ENCODE assay signal across 8 mouse cellular contexts in genomic region chr5:105520442-105520965, GRCm38 (mm10). TPM values are rescaled to one million over a fixed set of nuclear protein-coding genes. Genes with fewer than 3 reads are reported as not detected.
DNase-seq lines count a peak whose midpoint lies in the region; ATAC-seq and TF ChIP-seq lines count a peak whose summit lies in the region.

No protein-coding gene starts in this region.

- peak overlapping the region; percentile 98 for H3K4me2 ChIP-seq in kidney, embryonic 16.5 days (replicated peaks; ENCODE audit: low read depth, low read length)
- H3K4me2 ChIP-seq in hindbrain, embryonic 15.5 days = peak overlapping the region; percentile 90
- H3K4me2 ChIP-seq in midbrain, embryonic 15.5 days = peak overlapping the region; percentile 68

- H3K27ac ChIP-seq in kidney, embryonic 16.5 days (ENCODE audit: low read length) = no peak overlapping the region
- H3K27ac ChIP-seq in bone marrow, adult 2 months (ENCODE audit: control insufficient read depth, insufficient read depth, low read depth, low read length, poor library complexity) = no peak overlapping the region
- no peak overlapping the region for H3K27ac ChIP-seq in hindbrain, embryonic 15.5 days (replicated peaks)
- H3K27ac ChIP-seq in midbrain, embryonic 15.5 days = 0 out of 2 replicates have a peak overlapping the region, but pooled peaks have one; percentile 87

- no peak for TF ChIP-seq CTCF in bone marrow, adult 2 months (IDR thresholded peaks at IDR 0.05; ENCODE audit: control insufficient read depth, insufficient read depth, low read length)

- H3K9me3 ChIP-seq in kidney, embryonic 16.5 days (ENCODE audit: low read length) = no peaks in the 10 kb centered on the region
- H3K9me3 ChIP-seq in hindbrain, embryonic 15.5 days = no peaks in the 10 kb centered on the region
- H3K9me3 ChIP-seq in midbrain, embryonic 15.5 days = no peaks in the 10 kb centered on the region

- H3K4me1 ChIP-seq in kidney, embryonic 16.5 days (ENCODE audit: insufficient read depth, low read length) = peaks cover 17% of the 10 kb centered on the region
- no peaks in the 10 kb centered on the region; the same call in 1 of the 2 replicates for H3K4me1 ChIP-seq in bone marrow, adult 2 months (ENCODE audit: control insufficient read depth, insufficient read depth, low read length)
- H3K4me1 ChIP-seq in hindbrain, embryonic 15.5 days (replicated peaks) = peaks cover 24% of the 10 kb centered on the region
- peaks cover 31% of the 10 kb centered on the region for H3K4me1 ChIP-seq in midbrain, embryonic 15.5 days

- H3K4me3 ChIP-seq in kidney, embryonic 16.5 days (ENCODE audit: low read length) = peak overlapping the region; percentile 62
- H3K4me3 ChIP-seq in bone marrow, adult 2 months (replicated peaks; ENCODE audit: control insufficient read depth, low read depth, low read length) = peak overlapping the region; percentile 94
- H3K4me3 ChIP-seq in hindbrain, embryonic 15.5 days = peak overlapping the region; percentile 85
- peak overlapping the region; percentile 89 for H3K4me3 ChIP-seq in midbrain, embryonic 15.5 days

- 0 out of 2 replicates have a peak, but pooled peaks cover 3% of the 10 kb centered on the region for H3K36me3 ChIP-seq in kidney, embryonic 16.5 days (ENCODE audit: insufficient read depth, low read length)
- 0 out of 2 replicates have a peak, but pooled peaks cover 2% of the 10 kb centered on the region for H3K36me3 ChIP-seq in hindbrain, embryonic 15.5 days
- no peaks in the 10 kb centered on the region for H3K36me3 ChIP-seq in midbrain, embryonic 15.5 days (replicated peaks)

- TF ChIP-seq POLR2A in bone marrow, adult 2 months (IDR thresholded peaks at IDR 0.05; ENCODE audit: borderline replicate concordance, control insufficient read depth, low read depth, low read length) = no peak

- no peak for ATAC-seq in kidney, embryonic 16.5 days (ENCODE audit: low FRiP score, low TSS enrichment)
- no peak for ATAC-seq in hindbrain, embryonic 15.5 days (ENCODE audit: low FRiP score, low read depth)
- no peak for ATAC-seq in midbrain, embryonic 15.5 days (replicated peaks)

- 52% methylated on average over 9 of the region's 9 CpGs for WGBS in kidney, embryonic 16.5 days
- WGBS in bone marrow, adult 2 months = 16% methylated on average over 9 of the region's 9 CpGs
- 51% methylated on average over 9 of the region's 9 CpGs for WGBS in hindbrain, embryonic 15.5 days
- WGBS in midbrain, embryonic 15.5 days = 46% methylated on average over 9 of the region's 9 CpGs

- H3K9ac ChIP-seq in kidney, embryonic 16.5 days (replicated peaks; ENCODE audit: low read length) = peak overlapping the region; percentile 71
- H3K9ac ChIP-seq in hindbrain, embryonic 15.5 days = peak overlapping the region; percentile 86; the same call in 1 of the 2 replicates
- H3K9ac ChIP-seq in midbrain, embryonic 15.5 days = peak overlapping the region; percentile 92

- no peak for DNase-seq in kidney, adult 8-10 months
- DNase-seq in cerebellum, adult 11 months = no peak
- no peak for DNase-seq in adrenal gland, adult 2 months
- no peak for DNase-seq in frontal cortex, postnatal 25 days (ENCODE audit: low spot score in 2 of 2)

- H3K27me3 ChIP-seq in kidney, embryonic 16.5 days (ENCODE audit: insufficient read depth, low read length) = no peaks in the 10 kb centered on the region
- no peaks in the 10 kb centered on the region for H3K27me3 ChIP-seq in hindbrain, embryonic 15.5 days
- 0 out of 2 replicates have a peak, but pooled peaks cover 4% of the 10 kb centered on the region for H3K27me3 ChIP-seq in midbrain, embryonic 15.5 days (replicated peaks)

RNA-seq across cellular contexts. Expression of gene Lrrc8c, which starts 1.3 kb away (rescaled TPM):
- polyA plus RNA-seq in kidney, embryonic 16.5 days (2015; fragmentation: Nextera tagmentation; extraction: Ambion mirVana) = 14.3 and 15.4 TPM in 2 replicates
- 9.2 and 9.7 TPM in 2 replicates for polyA plus RNA-seq in bone marrow, adult 2 months (2011; ENCODE audit: insufficient read depth, insufficient read length, low replicate concordance, missing spikeins)
- 16.4 and 19.3 TPM in 2 replicates for polyA plus RNA-seq in hindbrain, embryonic 15.5 days (2015; fragmentation: Nextera tagmentation; extraction: Ambion mirVana)
- polyA plus RNA-seq in midbrain, embryonic 15.5 days (2015; fragmentation: Nextera tagmentation; extraction: Ambion mirVana) = 13.2 and 13.6 TPM in 2 replicates
- 10 to 100 TPM; 21.5 to 25.9 TPM for total RNA-seq in adrenal gland, adult 2 months (2021)
- 43.5 and 63.9 TPM in 2 replicates for polyA plus RNA-seq in adrenal gland, adult 2 months (2012; rRNA removed)
